Mouse (Mus musculus) heart, embryonic 11.5 days (tissue): Measurements from ENCODE around the gene Arhgap10. TPM values are rescaled to one million over a fixed set of nuclear protein-coding genes. Genes with fewer than 3 reads are reported as not detected.

Experiments used
- ATAC-seq: fragments of 200-750 bp; cut with Nextera tagmentation; replicated peaks from 2 replicates; pipeline ENCODE4 v1.8.0; 2017; ENCODE audit warnings: moderate library complexity; ENCODE audit not compliant: insufficient number of reproducible peaks, low FRiP score, low TSS enrichment
- H3K27ac ChIP-seq: fragments of 300-500 bp; sonication (generic); 2 replicates; pipeline ENCODE4 v1.5.1; 2014; ENCODE audit warnings: mild to moderate bottlenecking, low read depth, low read length
- H3K27me3 ChIP-seq: fragments of 300-500 bp; sonication (generic); 2 replicates; pipeline ENCODE4 v1.6.1; 2014; ENCODE audit warnings: mild to moderate bottlenecking, low read length, mixed read lengths; ENCODE audit not compliant: control insufficient read depth, insufficient read depth
- H3K36me3 ChIP-seq: fragments of 300-500 bp; sonication (generic); 2 replicates; pipeline ENCODE4 v1.6.1; 2014; ENCODE audit warnings: mild to moderate bottlenecking, low read length, moderate library complexity, mixed read lengths; ENCODE audit not compliant: control insufficient read depth, insufficient read depth
- H3K4me1 ChIP-seq: fragments of 300-500 bp; sonication (generic); 2 replicates; pipeline ENCODE4 v1.6.1; 2014; ENCODE audit warnings: low read length; ENCODE audit not compliant: control insufficient read depth, insufficient read depth
- H3K4me2 ChIP-seq: fragments of 300-500 bp; sonication (generic); 2 replicates; pipeline ENCODE4 v1.6.1; 2014; ENCODE audit warnings: mild to moderate bottlenecking, moderate library complexity
- H3K4me3 ChIP-seq: fragments of 300-500 bp; sonication (generic); 2 replicates; pipeline ENCODE4 v1.5.1; 2014; ENCODE audit warnings: low read depth, low read length
- H3K9ac ChIP-seq: fragments of 300-500 bp; sonication (generic); 2 replicates; pipeline ENCODE4 v1.6.1; 2014; ENCODE audit warnings: mild to moderate bottlenecking, low read depth, low read length, moderate library complexity
- H3K9me3 ChIP-seq: fragments of 300-500 bp; sonication (generic); replicated peaks from 2 replicates; pipeline ENCODE4 v1.6.1; 2016; ENCODE audit warnings: low read length; ENCODE audit not compliant: control insufficient read depth
- WGBS: fragments of 180-500 bp; shearing (Covaris S2); extraction: QIAGEN DNeasy Blood & Tissue Kit; methylation state at CpG from one replicate; pipeline ENCODE4 v1.1.7; 2014; ENCODE audit not compliant: insufficient replicate concordance; 5-methylcytosine and 5-hydroxymethylcytosine counted together
- polyA plus RNA-seq: library from polyadenylated mRNA; unstranded; fragments of >200 nt; fragmentation: Nextera tagmentation; extraction: Ambion mirVana; gene quantifications from 2 replicates; pipeline ENCODE4 v1.2.1, GENCODE M21; 2014

Gene Arhgap10
- polyA plus RNA-seq, 1 experiment from 2014 or later = 23.2 TPM

DNA sequence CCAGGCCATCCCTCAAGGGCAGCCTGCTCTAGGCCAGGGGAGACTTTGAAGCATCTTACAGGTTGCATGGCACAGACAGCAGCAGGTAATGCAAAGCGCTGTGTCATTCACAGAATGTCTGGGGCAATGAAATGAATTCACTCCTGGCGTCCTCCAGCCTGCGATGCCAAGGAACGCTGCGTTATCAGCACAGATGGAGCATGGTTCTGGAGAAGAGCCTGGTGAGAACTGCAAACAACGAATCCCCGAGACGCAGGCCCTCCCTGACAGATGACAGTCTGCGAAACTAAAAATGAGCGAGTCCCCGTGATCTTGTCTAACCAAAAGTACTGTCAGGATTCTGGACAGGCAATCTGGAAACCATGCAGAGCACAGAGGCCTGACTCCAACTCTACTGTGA is 153.3 kb downstream of the Arhgap10 start:
- no peaks in the 10 kb centered on the region for H3K4me1 ChIP-seq
- H3K36me3 ChIP-seq = no peaks in the 10 kb centered on the region
- ATAC-seq = no peak
- no peak overlapping the region for H3K9ac ChIP-seq
- no peak overlapping the region for H3K4me2 ChIP-seq
- 86% methylated on average over 11 of the region's 11 CpGs for WGBS
- H3K27me3 ChIP-seq = no peaks in the 10 kb centered on the region
- no peak overlapping the region for H3K4me3 ChIP-seq
- no peaks in the 10 kb centered on the region for H3K9me3 ChIP-seq
- H3K27ac ChIP-seq = no peak overlapping the region

GRCm38 (mm10) chr8:77360853-77361252 is 156.9 kb downstream of the Arhgap10 start:
- no peak for ATAC-seq
- 87% methylated on average over 5 of the region's 5 CpGs for WGBS
- Histone ChIP-seq H3K27ac (no peak overlapping the region), H3K36me3 (no peaks in the 10 kb centered on the region), H3K9ac (no peak overlapping the region), H3K4me1 (no peaks in the 10 kb centered on the region), H3K9me3 (no peaks in the 10 kb centered on the region), H3K4me3 (no peak overlapping the region), H3K4me2 (no peak overlapping the region), H3K27me3 (no peaks in the 10 kb centered on the region)

DNA sequence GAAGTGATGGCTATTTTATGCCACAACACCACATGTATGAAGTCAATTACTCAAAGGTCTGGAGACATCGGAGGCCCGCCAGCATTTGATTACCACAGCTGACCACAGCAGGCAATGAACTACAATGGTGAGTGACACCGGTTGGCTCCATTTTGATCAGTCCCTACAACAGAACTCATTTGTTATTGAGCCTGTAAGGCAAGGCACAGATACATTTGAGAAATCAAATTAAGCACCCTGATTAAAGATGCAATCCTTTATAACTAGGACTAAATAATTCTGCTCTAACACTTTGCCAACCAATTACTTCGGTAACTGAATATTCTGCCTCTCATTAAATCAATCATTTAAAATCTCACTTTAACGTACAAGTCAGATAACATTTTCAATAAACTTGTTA is 157.3 kb downstream of the Arhgap10 start:
- Histone ChIP-seq H3K4me1 (no peaks in the 10 kb centered on the region), H3K4me2 (no peak overlapping the region), H3K27ac (no peak overlapping the region), H3K4me3 (no peak overlapping the region), H3K27me3 (no peaks in the 10 kb centered on the region), H3K9ac (no peak overlapping the region), H3K36me3 (no peaks in the 10 kb centered on the region), H3K9me3 (no peaks in the 10 kb centered on the region)
- WGBS = 92% methylated on average over 5 of the region's 5 CpGs
- ATAC-seq = no peak

- Histone ChIP-seq H3K27me3 (no peaks in the 10 kb centered on the region), H3K4me2 (no peak overlapping the region), H3K9ac (no peak overlapping the region), H3K9me3 (no peaks in the 10 kb centered on the region), H3K36me3 (no peaks in the 10 kb centered on the region), H3K4me1 (no peaks in the 10 kb centered on the region), H3K27ac (no peak overlapping the region), H3K4me3 (no peak overlapping the region)
- no peak for ATAC-seq
- WGBS = 75% methylated on average over 8 of the region's 8 CpGs
Measured at GRCm38 (mm10) chr8:77357126-77357525, 160.6 kb downstream of the Arhgap10 start.

- no peaks in the 10 kb centered on the region for H3K27me3 ChIP-seq
- no peaks in the 10 kb centered on the region for H3K9me3 ChIP-seq
- H3K4me2 ChIP-seq = no peak overlapping the region
- H3K36me3 ChIP-seq = no peaks in the 10 kb centered on the region
- no peaks in the 10 kb centered on the region for H3K4me1 ChIP-seq
- H3K9ac ChIP-seq = no peak overlapping the region
- H3K4me3 ChIP-seq = no peak overlapping the region
- no peak for ATAC-seq
- WGBS = 84% methylated on average over 5 of the region's 5 CpGs
- no peak overlapping the region for H3K27ac ChIP-seq
Measured at GRCm38 (mm10) chr8:77355344-77355743, 162.4 kb downstream of the Arhgap10 start.

DNA sequence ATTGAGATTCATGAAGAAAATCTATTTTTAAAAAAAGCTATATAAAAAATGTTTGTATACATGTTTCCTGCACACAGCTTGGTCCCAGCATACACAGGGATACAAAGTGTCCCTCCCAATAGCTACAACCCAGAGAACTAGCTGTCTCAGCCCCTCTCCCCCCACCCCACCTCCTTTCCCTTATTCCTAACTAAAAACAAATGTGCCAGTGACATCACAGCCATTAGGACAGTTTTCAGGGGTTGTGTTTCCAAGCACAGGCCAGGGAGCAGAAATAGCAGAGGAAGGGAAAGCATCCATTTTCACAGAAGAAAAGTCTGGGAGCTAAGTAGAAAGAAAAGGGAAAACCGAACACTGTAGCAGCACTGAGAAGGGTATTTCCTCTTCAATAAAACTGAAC is 163.6 kb downstream of the Arhgap10 start:
- Histone ChIP-seq H3K4me2 (no peak overlapping the region), H3K4me3 (no peak overlapping the region), H3K27me3 (no peaks in the 10 kb centered on the region), H3K9ac (no peak overlapping the region), H3K9me3 (no peaks in the 10 kb centered on the region), H3K36me3 (no peaks in the 10 kb centered on the region), H3K4me1 (no peaks in the 10 kb centered on the region), H3K27ac (no peak overlapping the region)
- WGBS = 90% methylated on average over 1 of the region's 1 CpGs
- ATAC-seq = no peak

DNA sequence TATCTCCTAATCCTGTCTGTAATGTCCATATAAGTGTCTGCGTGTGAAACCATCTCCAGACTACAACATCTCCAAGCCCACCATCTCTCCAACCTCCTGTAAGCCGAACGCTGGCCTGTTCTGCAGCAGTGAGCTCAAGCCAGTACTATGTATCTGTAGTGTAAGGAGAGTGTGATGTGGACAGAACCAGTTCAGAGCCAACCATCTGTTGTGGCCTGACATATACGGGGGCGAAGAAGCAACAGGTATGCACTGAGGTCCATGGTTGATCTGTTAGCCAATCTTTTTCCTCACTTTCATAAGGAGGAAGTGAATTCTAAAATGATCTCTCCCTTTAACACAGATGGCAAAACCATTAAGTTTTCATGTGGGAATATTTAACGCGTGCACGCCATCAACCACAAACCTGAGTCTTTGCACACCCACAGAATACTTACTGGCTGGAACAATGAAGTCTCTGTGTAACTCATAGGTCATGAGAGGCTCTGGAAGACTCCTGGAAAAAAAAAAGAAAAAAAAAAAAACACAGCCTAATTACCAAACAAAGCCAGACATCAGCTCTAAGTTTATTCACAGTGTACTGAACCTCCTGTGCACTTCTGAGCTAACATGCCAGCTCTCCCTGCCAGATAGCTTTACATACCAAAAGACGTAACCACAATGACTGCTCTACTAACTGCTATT is 166.4 kb downstream of the Arhgap10 start:
- H3K36me3 ChIP-seq = no peaks in the 10 kb centered on the region
- WGBS = 85% methylated on average over 9 of the region's 9 CpGs
- no peak overlapping the region for H3K27ac ChIP-seq
- H3K4me1 ChIP-seq = no peaks in the 10 kb centered on the region
- no peaks in the 10 kb centered on the region for H3K9me3 ChIP-seq
- H3K9ac ChIP-seq = no peak overlapping the region
- no peak overlapping the region for H3K4me3 ChIP-seq
- no peaks in the 10 kb centered on the region for H3K27me3 ChIP-seq
- H3K4me2 ChIP-seq = no peak overlapping the region
- ATAC-seq = no peak

DNA sequence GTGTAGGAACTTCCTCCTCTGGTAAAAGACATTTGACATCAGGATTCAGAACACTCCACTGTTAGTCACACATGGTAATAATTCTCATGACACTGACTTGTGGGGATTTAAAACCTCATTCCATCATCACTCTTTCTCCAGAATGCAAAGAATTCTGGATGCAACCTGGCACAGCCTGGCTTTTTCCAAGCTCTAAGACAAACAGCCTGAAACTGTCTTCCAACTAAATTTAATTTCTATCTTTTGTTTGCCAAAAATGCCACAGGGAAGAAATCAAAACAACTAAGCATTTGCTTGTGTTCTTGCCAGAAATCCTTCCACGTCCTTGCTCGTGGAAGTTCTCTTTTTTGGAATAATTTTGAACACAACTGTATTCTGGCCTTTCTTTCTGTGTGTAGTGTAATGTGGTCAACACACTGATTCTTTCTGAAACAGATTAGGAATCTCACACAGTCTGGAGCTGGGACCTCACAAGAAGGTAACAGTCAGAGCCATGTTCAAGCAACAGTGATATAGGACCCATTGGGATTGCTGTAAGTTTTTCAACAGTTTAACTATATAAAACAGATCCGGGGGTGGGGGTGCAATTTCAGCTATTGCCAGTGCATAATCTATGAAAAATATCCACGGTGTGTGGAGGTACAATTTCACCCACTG is 167.5 kb downstream of the Arhgap10 start:
- no peaks in the 10 kb centered on the region for H3K27me3 ChIP-seq
- 82% methylated on average over 4 of the region's 4 CpGs for WGBS
- no peak overlapping the region for H3K4me2 ChIP-seq
- no peak overlapping the region for H3K4me3 ChIP-seq
- H3K27ac ChIP-seq = no peak overlapping the region
- ATAC-seq = no peak
- no peaks in the 10 kb centered on the region for H3K4me1 ChIP-seq
- H3K9me3 ChIP-seq = no peaks in the 10 kb centered on the region
- H3K9ac ChIP-seq = no peak overlapping the region
- no peaks in the 10 kb centered on the region for H3K36me3 ChIP-seq

DNA sequence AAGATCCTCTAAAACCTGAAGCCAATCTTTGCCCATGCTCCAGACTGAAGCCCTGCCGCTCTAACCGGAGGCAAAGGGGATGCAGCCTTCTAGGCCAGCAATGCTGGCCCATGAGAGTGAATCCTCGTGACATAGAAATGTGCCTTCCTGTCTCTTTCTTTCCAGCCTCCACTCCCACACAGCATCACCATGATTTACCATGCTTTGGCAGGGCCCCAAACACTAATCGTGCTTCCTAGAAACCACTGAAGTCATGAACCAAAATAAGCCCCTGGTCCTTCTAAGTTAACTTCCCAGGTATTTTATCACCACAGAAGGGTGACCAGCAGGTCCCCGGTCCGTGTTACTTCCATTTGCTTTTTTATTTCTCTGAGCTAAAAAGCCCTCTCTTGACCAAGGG is 173.8 kb downstream of the Arhgap10 start:
- 88% methylated on average over 6 of the region's 6 CpGs for WGBS
- Histone ChIP-seq H3K27me3 (no peaks in the 10 kb centered on the region), H3K9ac (no peak overlapping the region), H3K4me3 (no peak overlapping the region), H3K27ac (no peak overlapping the region), H3K4me2 (no peak overlapping the region), H3K36me3 (no peaks in the 10 kb centered on the region), H3K9me3 (no peaks in the 10 kb centered on the region), H3K4me1 (peaks cover 5% of the 10 kb centered on the region; the same call in 1 of the 2 replicates)
- no peak for ATAC-seq
